Mouse (Mus musculus) ES-E14 (cell line): ENCODE data around the gene Sucla2.

Experiments used
- CHD2 ChIP-seq: IDR thresholded peaks from 2 replicates; pipeline ENCODE4 v1.6.1; 2014; ENCODE audit warnings: mild to moderate bottlenecking, low read depth, low read length, inconsistent platforms
- HCFC1 ChIP-seq: IDR thresholded peaks from 2 replicates; pipeline ENCODE4 v1.6.1; 2012; ENCODE audit warnings: low read length, inconsistent platforms, borderline replicate concordance; ENCODE audit not compliant: insufficient read depth
- MAFK ChIP-seq: IDR thresholded peaks from 2 replicates; pipeline ENCODE4 v1.6.1; 2014; ENCODE audit warnings: mild to moderate bottlenecking, low read depth, low read length, inconsistent platforms; ENCODE audit not compliant: insufficient read depth
- ZC3H11A ChIP-seq: IDR thresholded peaks from 2 replicates; pipeline ENCODE4 v1.6.1; 2012; ENCODE audit warnings: low read depth, mild to moderate bottlenecking, inconsistent platforms, low read length, borderline replicate concordance

DNA sequence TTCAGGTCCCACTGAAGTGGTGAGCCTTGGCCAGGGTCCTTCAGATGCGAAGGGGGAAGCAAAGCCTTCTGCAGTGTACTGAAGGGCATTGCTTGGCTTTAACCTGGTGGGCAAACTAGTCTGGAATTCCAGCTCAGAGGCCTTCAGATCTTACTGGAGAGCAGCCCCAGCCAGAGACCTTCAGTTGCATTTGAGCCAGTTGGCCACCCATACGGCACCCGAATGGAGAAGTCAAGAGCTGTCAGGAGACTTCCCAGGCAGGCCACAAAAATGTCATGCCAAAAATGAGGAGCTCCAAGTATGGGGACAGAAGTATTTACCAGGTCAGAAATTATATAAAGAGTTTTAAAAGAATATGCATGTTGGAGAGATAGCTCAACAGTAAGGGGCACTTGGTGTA, 22.9 kb downstream of the Sucla2 start, which contains the start of gene Nudt15:
- TF ChIP-seq MAFK = no peak
- TF ChIP-seq ZC3H11A = no peak
- no peak for TF ChIP-seq HCFC1
- no peak for TF ChIP-seq CHD2
